Mouse (Mus musculus): ENCODE measurements around the gene Prelp.

Prelp gene

GRCm38 (mm10) chr1:133900825-133901224 lies 20.4 kb downstream of the Prelp start:
- DNase-seq (ENCODE audit: extremely low spot score, low spot score), result no peak

- DNase-seq (ENCODE audit: extremely low spot score, low spot score), result no peak
These were observed 22.1 kb downstream of the Prelp start for GRCm38 (mm10) chr1:133899043-133899542.

DNA sequence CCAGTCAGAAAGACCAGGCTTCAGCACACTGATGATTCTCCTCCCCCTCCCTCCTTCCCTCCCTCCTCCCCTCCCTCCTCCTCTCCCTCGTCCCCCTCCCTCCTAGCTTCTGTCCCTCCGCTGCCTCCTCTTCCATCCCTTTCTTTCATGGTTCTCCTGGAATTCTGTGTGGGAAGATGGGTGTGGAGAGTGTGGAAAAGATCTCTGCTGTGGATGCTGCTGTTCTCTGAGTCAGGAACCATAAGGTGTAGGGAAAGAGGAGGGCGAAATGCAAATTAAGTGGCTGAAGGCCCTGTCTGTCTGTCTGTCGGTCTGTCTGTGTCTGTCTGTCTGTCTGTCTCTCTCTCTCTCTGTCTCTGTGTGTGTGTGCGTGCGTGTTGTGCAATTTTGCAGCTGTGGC lies 23.9 kb downstream of the Prelp start:
- no peak for DNase-seq (ENCODE audit: extremely low spot score, low spot score)

GRCm38 (mm10) chr1:133891489-133891888 lies 29.7 kb downstream of the Prelp start:
- DNase-seq (ENCODE audit: extremely low spot score, low spot score), result no peak

DNA sequence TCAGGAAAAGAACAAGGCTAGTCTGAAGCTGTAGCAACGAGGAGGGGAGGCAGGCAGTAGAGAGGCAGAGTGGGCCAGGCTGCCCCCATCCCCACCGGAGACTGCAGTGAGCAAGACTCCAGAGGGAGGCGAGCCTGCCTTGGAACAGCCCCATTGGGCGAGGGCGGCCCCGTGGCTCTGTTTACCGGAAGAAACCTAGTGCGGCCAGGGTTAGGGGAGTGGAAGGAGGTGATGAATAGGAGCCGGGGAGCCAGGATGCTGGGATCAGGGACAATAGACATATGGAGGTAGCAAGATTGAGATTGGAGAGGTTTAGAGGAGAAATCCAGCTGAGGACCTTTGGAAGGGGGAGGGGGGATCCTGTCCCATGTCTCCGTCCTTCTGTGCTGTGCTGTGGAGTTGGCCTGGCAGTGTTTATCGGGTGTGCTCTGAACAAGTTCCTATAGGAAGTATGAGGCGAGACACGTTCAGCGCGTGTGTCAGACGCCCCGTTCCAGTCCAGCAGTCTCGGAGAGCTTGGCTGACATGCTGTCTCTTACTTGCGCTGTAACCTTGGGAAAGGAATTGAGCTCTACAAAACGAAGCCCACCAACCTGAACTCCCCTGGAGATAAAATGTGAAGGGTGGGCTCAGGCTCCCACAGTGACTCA lies 31.1 kb downstream of the Prelp start:
- peak; percentile 53 for DNase-seq (ENCODE audit: extremely low spot score, low spot score)

DNA sequence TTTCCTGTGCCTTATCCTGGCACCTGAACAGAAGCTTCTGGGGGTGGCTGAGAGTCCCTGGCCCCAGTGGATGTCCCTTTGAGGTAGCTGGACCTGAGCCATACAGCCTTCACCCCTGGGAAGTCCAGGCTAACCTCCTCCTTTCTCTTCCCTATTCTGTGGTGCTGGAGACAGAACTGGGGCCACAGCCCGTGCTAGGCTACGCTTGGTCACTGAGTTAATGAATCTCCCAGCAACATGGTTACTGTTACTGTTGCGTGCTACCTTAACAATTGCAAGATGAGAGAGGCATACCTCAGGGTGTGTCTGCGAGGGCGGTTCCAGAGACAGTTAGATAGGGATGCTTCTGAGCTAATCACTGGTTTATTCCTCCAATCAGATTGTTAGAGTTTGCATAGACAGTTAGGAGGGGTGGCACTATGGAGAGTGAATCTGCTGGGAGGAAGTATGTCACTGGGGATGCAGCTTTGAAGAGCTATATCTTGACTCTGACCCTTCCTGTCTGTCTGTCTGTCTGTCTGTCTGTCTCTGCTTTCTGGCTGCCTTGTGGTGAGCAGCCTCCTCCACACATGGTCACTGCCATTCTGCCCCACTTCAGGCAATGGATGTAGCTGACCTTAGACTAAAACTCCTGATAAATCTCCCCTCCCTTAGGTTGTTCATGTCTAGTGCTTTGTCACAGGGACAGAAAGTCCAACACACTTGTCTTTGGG lies 33.5 kb downstream of the Prelp start:
- DNase-seq (ENCODE audit: extremely low spot score, low spot score), result no peak

GRCm38 (mm10) chr1:133887044-133887443 lies 34.2 kb downstream of the Prelp start:
- no peak for DNase-seq (ENCODE audit: extremely low spot score, low spot score)

DNA sequence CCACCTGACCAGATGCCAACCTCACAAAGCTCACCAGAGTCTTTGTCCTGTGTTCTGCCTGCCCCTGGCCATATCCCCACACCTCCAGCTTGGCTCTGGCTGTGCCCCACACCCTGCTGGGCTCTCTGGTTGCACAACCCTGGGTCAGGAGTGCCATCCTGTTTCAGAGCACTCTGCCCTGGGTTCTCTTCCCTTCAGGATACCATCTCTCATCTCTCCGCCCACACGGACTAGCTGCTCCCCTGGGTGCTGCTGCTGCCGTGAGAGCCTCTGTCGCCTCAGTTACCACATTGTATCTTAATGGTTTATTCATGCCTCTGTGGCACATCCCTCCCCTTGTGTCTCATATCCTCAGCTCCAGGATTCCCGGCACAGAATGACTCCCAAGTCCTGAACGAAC lies 34.8 kb downstream of the Prelp start:
- no peak for DNase-seq (ENCODE audit: extremely low spot score, low spot score)

GRCm38 (mm10) chr1:133885811-133886210 lies 35.4 kb downstream of the Prelp start:
- no peak for DNase-seq (ENCODE audit: extremely low spot score, low spot score)

DNA sequence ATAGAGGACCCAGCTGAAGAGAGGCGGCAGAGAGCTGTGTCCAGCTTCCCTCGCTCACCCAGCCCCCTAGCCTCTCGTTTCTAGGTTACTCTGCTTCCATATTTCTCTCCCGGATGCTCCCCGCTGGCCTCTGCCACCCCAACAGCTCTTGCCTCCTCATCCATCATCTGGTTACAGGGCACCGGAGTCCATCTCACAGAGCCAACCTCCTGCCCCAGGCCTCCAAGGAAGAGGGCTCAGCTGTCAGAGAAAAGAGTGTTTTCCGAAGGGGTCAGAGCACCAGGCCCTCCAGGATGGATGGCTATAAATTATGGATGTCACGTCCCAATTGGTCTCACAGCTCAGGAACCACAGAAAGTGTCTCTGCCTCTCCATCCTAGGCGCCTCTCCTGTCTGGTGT lies 36.5 kb downstream of the Prelp start:
- peak; percentile 44 for DNase-seq (ENCODE audit: extremely low spot score, low spot score)

DNA sequence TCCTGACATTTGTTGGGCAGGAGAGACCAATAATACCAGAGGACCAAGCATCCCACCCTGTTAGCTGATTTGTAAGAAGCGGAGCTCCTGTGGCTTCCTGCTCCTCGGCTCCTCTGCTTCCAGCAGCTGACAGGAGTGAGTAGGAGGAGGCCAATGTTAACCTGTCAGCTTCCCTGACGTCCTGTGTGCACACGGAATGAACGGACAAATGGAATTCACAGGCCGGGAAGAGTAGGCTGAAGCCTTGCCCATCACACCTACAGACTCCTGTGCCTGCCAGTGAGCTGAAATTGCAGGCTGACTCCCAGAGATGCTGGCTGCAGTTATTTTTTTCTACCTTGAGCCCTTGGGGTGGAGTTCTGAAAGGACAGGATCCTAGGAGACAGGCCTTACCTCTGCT lies 37.1 kb downstream of the Prelp start:
- DNase-seq (ENCODE audit: extremely low spot score, low spot score), result peak; percentile 16

DNA sequence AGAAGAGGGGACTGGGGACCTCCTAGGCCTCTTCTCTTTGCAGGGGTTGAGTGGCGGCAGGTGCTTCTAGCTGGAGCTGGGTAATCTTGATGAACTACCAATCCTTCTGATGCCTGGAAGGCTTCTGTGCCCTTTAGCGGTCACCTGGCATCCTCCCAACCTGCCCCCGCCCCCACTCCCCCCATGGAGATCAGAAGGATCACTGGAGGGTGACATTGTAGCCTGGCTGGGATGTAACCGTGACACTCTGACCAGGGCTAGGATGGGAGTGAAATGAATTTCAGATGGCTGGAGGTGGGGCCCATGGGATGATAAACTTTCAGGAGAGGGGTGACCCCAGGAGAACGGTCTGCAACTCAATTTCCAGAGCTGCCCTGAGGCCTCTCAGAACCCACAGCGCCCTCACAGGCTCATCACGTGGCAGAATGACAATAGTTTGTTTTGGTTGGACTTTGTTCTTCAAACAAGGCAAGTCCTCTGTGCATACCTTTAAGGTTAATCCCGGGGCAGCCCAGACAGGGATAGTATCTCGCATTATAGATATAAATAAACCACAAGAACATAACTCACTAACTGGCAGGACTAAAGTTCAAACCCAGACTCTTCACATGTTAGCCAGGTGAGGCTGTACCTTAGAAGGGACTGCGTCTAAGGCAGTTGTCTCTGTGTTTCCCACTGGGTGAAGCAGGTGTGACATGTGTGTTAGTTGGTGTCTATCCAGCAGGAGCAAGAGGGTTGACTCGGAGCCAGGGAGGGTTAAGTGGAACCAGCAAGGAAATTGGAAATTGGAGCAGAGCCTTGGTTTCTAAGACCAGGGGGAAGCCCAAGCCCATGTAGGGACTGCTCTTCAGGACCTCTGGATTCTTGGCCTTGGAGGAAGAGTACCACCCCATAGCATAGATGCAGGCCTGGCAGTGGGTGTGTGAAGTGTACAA lies 38.7 kb downstream of the Prelp start:
- DNase-seq (ENCODE audit: extremely low spot score, low spot score), result no peak

GRCm38 (mm10) chr1:133881813-133882212 lies 39.4 kb downstream of the Prelp start:
- no peak for DNase-seq (ENCODE audit: extremely low spot score, low spot score)

- no peak for DNase-seq (ENCODE audit: extremely low spot score, low spot score)
These were observed 42.3 kb downstream of the Prelp start for GRCm38 (mm10) chr1:133878825-133879423.

GRCm38 (mm10) chr1:133876936-133877335 lies 44.3 kb downstream of the Prelp start:
- no peak for DNase-seq (ENCODE audit: extremely low spot score, low spot score)

DNA sequence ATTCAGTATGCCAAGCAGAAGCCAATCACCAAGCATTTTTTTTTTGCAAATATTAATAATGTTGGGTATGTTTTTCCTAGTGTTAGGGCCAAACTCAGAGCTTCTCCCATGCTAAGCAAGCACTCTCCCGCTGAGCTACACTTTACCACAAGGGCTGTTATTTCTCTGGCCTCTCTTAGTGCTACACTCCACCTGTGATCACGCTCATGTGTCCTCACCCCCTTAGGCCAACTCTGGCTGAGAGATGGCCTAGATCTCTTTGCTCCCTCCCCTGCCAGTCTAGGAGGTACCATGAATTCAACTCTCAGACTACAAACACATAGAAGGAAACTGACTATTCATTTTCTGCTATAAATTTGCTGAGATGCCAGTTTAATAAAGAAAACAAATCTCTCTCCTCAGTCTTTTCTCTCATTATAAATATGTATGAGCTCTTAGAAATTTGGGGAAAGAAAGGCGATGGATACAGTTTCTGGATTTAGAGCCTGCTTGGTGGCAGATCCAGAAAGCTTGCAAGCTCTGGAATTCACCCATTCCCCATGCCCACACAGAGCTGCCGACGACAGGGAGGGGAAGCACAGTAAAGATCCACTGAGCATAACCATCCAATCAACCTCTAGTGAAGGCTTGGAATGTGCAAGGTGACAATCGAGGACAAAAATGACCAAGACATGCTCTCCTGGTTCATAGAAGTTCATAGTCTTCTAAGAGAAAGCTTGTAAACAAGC lies 48.0 kb downstream of the Prelp start:
- no peak for DNase-seq (ENCODE audit: extremely low spot score, low spot score)

DNA sequence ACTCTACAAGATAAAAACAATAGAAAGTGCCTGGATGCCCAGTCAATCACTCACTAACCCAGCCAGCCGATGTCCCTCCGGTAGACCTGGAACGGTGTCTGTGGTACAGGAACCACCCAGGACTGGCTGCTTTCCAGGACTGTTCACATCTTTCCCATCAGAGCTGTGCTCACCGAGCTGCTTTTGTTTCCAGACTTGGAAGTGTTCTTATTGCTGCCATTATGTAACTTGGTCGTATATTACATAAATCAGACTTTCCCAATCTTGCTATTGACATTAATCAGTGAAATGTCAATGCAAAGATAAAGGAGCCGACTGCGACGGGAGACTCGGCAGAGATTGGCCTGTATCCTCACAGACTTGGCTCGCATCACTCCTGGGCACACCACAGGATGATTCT lies 50.0 kb downstream of the Prelp start:
- no peak for DNase-seq (ENCODE audit: extremely low spot score, low spot score)

GRCm38 (mm10) chr1:133869221-133869620 lies 52.0 kb downstream of the Prelp start:
- no peak for DNase-seq (ENCODE audit: extremely low spot score, low spot score)

DNA sequence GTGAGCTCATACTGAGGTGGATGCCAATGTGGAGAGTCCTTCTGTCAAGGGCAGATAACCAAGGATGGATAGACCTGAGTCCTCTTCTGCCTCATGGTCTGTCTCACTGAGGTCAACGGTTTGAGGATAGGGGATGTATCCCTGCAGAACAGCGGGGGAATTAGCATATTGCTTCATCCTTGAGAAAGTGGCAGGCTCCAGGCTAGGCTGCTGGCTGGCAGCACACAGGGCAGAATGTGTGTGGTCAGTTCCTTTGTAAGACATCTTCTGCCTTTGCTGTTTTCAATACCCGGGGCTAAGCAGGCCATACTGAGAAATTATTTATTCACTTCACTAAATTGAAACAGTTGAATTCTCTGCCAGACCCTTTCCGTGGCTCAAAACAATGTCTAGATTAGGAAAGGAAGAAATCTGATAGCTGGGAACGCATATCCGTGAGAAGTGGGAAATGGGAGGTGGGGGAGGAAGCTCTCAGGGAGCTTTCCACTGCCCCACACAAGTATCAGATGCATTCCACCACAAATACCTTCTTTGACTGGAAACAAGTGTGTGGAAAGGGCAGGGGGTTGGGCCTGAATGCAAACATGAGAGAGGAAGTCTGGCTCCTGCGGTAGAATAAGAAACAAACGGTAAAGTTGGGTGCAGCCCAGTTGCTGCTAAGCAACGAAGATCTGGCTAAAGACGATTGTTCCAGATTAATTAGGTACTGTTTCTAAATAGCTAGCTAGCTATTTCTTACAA lies 57.8 kb downstream of the Prelp start:
- no peak for DNase-seq (ENCODE audit: extremely low spot score, low spot score)

GRCm38 (mm10) chr1:133861028-133861427 lies 60.2 kb downstream of the Prelp start:
- no peak for DNase-seq (ENCODE audit: extremely low spot score, low spot score)
